Mouse (Mus musculus) heart, postnatal 0 days (tissue): ENCODE measurements at regions not wholly inside any gene's neighbourhood (a gene's known extent, or its start where the extent isn't known, plus 50 kb on each side); places are given as distances from the start of the nearest gene placed in this dataset.
A peak's percentile ranks its signal among the peaks of the same experiment; 100 is the strongest.

Experiments
- ATAC-seq: fragments of 200-750 bp; cut with Nextera tagmentation; 2 replicates; pipeline ENCODE4 v1.8.0; 2017; ENCODE audit warnings: low read depth, moderate number of reproducible peaks, moderate library complexity; ENCODE audit not compliant: insufficient read depth
- DNase-seq: peaks from one replicate; pipeline ENCODE4 v3.0.0-alpha.2; 2016; ENCODE audit warnings: low spot score
- H3K27ac ChIP-seq: fragments of 300-500 bp; sonication (generic); 2 replicates; pipeline ENCODE4 v1.5.1; 2014; ENCODE audit warnings: low read depth, mild to moderate bottlenecking
- H3K27me3 ChIP-seq: fragments of 300-500 bp; sonication (generic); 2 replicates; pipeline ENCODE4 v1.6.1; 2014; ENCODE audit warnings: low read length, mixed read lengths; ENCODE audit not compliant: control insufficient read depth, insufficient read depth
- H3K36me3 ChIP-seq: fragments of 300-500 bp; sonication (generic); replicated peaks from 2 replicates; pipeline ENCODE4 v1.6.1; 2014; ENCODE audit warnings: low read length, mixed read lengths; ENCODE audit not compliant: control insufficient read depth, insufficient read depth
- H3K4me1 ChIP-seq: fragments of 300-500 bp; sonication (generic); 2 replicates; pipeline ENCODE4 v1.6.1; 2014; ENCODE audit warnings: antibody characterized with exemption; ENCODE audit not compliant: control insufficient read depth, insufficient read depth
- H3K4me2 ChIP-seq: fragments of 300-500 bp; sonication (generic); 2 replicates; pipeline ENCODE4 v1.6.1; 2014; ENCODE audit warnings: low read depth, mild to moderate bottlenecking, low read length, moderate library complexity
- H3K4me3 ChIP-seq: fragments of 300-500 bp; sonication (generic); 2 replicates; pipeline ENCODE4 v1.5.1; 2014; ENCODE audit warnings: low read depth, low read length
- H3K9ac ChIP-seq: fragments of 300-500 bp; sonication (generic); replicated peaks from 2 replicates; pipeline ENCODE4 v1.6.1; 2014; ENCODE audit warnings: low read depth, low read length, mixed read lengths
- H3K9me3 ChIP-seq: fragments of 300-500 bp; sonication (generic); replicated peaks from 2 replicates; pipeline ENCODE4 v1.6.1; 2016; ENCODE audit warnings: low read length; ENCODE audit not compliant: control insufficient read depth
- CTCF ChIP-seq: IDR thresholded peaks from 2 replicates; pipeline ENCODE4 v1.5.1; 2016; ENCODE audit warnings: antibody characterized with exemption, control low read depth, low read depth
- EP300 ChIP-seq: IDR thresholded peaks from 2 replicates; pipeline ENCODE4 v1.6.1; 2016; ENCODE audit warnings: antibody characterized with exemption, low read depth
- WGBS: fragments of 180-500 bp; shearing (Covaris S2); extraction: QIAGEN DNeasy Blood & Tissue Kit; methylation state at CpG from one replicate; pipeline ENCODE4 v1.1.7; 2014; 5-methylcytosine and 5-hydroxymethylcytosine counted together

DNA sequence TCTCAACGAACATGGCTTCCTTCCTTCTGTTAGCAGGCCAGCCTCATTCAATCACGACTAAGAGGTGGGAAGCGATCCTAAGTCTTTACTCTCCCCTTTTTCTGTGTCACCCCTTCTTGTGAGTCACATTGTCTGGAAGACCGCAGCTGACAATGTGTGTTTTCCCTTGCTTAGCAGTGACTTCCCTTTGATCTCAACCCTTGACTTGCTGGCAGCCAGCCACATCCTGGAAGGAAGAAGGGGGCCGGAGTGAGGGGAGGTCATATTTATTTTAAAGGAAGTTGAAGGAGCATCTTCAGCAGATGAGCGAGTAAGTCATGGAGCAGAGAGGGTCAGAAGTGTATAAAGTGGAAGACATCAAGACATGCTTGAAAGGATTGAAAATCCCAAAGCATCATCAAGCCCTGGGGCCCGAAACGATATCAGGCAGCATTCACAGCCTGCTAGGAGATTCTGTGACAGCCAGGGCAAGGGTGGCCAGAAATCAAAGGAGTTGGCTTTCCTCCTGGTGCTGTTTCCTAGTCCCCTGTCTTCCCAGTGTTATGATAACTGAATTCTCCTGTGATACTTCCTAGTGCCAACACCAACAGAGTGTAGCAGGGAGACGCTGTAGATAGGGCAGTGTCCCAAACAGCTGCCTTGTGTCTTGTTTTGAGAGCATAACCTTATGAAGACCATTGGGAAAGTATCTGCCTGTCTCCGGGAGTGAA lies 245.9 kb downstream of the Ankrd16 start:
- TF ChIP-seq CTCF, result no peak
- TF ChIP-seq EP300, result 0 out of 2 replicates have a peak, but pooled peaks have one; percentile 42
- Histone ChIP-seq H3K27ac (peak overlapping the region; percentile 49), H3K9ac (no peak overlapping the region), H3K36me3 (no peaks in the 10 kb centered on the region), H3K4me3 (no peak overlapping the region), H3K4me2 (no peak overlapping the region), H3K27me3 (no peaks in the 10 kb centered on the region), H3K9me3 (no peaks in the 10 kb centered on the region), H3K4me1 (peaks cover 9% of the 10 kb centered on the region; the same call in 1 of the 2 replicates)
- DNase-seq (peak; percentile 55), ATAC-seq (peak; percentile 80)
- 29% methylated on average over 10 of the region's 10 CpGs for WGBS

DNA sequence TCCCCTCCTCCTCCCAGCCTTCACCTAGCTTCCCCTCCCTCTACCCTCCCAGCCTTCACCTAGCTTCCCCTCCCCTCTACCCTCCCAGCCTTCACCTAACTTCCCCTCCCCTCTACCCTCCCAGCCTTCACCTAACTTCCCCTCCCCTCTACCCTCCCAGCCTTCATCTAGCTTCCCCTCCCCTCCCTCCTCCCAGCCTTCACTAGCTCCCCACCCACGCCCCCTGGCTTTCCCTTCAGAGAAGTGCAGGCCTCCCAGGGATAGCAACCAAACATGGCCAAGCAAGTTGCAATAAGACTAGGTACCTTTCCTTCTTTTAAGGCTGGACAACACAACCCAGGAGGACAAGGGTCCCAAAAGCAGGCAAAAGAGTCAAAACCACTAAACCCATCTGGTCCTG lies 248.5 kb downstream of the Ankrd16 start:
- no peak for TF ChIP-seq EP300
- no peak for TF ChIP-seq CTCF
- WGBS, result 55% methylated on average over 1 of the region's 1 CpGs
- no peaks in the 10 kb centered on the region for H3K27me3 ChIP-seq
- no peaks in the 10 kb centered on the region for H3K9me3 ChIP-seq
- no peak for ATAC-seq
- H3K9ac ChIP-seq, result no peak overlapping the region
- H3K4me3 ChIP-seq, result no peak overlapping the region
- no peak overlapping the region for H3K27ac ChIP-seq
- no peak for DNase-seq
- H3K4me1 ChIP-seq, result peaks cover 3% of the 10 kb centered on the region; the same call in 1 of the 2 replicates
- no peaks in the 10 kb centered on the region for H3K36me3 ChIP-seq
- H3K4me2 ChIP-seq, result no peak overlapping the region

DNA sequence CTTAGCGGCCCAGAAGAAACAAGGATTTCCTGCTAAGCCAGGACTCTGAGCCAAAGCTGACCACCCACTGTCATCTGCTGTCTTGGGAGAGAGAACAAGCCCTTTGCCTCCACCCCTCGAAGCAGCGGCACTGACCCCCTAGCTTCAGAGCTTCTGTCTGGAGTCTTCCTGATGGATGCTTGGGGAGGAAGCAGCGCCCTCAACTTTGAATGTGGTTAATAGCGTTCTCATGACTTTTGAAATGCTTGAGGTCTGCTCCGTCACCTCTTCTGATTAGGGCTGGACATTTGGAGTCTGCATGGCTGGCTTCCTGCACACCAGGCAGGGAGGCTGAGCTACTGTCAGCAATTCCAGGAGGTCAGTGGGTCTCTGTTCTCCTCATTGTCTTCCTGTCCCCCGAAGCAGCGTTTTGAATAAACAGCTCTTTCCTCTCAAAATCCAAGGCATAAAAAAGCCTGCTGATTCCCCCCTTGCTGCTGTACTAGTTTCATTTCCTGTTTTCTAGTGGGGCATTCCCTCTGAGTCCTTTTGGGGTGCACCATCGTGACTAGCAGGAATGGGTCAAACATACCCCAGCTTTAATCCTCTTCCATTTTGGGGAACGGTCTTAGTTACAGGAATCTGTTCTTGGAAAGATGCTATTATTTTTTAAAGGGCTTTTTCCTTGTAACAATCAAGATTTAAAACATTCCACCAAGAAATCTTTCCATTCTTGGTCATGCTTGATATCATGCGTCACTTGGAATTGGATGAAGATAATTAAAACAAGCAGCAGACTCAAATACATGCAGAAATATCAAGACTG lies 256.0 kb downstream of the Ankrd16 start:
- no peak overlapping the region for H3K4me3 ChIP-seq
- 46% methylated on average over 11 of the region's 11 CpGs for WGBS

DNA sequence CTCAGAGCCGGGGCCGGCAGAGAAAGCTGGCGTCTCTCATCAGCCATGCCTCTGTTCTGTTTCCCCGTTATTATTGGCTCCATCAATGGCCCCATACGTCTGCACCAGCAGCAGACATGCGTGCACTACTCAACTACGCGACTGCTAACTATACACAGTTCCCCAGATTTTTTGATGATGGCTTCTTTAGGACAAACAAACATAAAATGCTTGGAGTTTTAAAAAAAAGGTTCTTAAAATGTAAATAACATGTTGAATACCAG lies 256.6 kb downstream of the Ankrd16 start:
- Histone ChIP-seq H3K9ac (no peak overlapping the region), H3K36me3 (no peaks in the 10 kb centered on the region), H3K27me3 (no peaks in the 10 kb centered on the region), H3K9me3 (no peaks in the 10 kb centered on the region), H3K4me1 (no peaks in the 10 kb centered on the region), H3K4me2 (no peak overlapping the region), H3K27ac (peak overlapping the region; percentile 80; the same call in 1 of the 2 replicates), H3K4me3 (no peak overlapping the region)
- DNase-seq (no peak), ATAC-seq (no peak)
- TF ChIP-seq CTCF (no peak), EP300 (no peak)
- 66% methylated on average over 8 of the region's 8 CpGs for WGBS

More for the DNA sequence above, 256.0 kb downstream of the Ankrd16 start:
- DNase-seq (peak; percentile 38), ATAC-seq (peak; percentile 77)
- TF ChIP-seq CTCF (no peak), EP300 (no peak)
- Histone ChIP-seq H3K9ac (no peak overlapping the region), H3K4me1 (no peaks in the 10 kb centered on the region), H3K9me3 (no peaks in the 10 kb centered on the region), H3K27ac (peak overlapping the region; percentile 80), H3K27me3 (no peaks in the 10 kb centered on the region), H3K36me3 (no peaks in the 10 kb centered on the region), H3K4me2 (peak overlapping the region; percentile 37)

DNA sequence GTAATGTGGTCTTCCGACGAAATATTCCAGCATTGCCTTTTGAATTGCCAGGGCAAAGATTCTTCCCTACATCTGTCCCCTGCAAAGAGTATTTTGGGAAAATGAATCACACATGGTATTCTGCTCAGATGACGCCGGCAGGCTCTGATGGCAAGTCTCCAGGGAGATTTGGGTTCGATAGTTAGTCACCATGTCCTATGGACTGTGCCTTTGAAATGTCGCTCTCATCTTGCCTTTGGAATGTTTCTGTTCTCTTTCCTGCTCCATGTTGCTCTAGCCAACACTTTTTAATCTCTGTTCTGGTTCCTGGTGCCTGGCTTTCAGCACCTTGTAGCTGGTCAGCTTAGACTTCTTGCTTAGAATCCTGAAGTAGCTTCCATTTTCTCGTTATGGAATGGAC lies 252.3 kb downstream of the Itga8 start:
- no peaks in the 10 kb centered on the region for H3K27me3 ChIP-seq
- 35% methylated on average over 7 of the region's 7 CpGs for WGBS
- no peaks in the 10 kb centered on the region for H3K9me3 ChIP-seq
- no peak for DNase-seq
- H3K9ac ChIP-seq, result no peak overlapping the region
- H3K4me3 ChIP-seq, result no peak overlapping the region
- H3K36me3 ChIP-seq, result no peaks in the 10 kb centered on the region
- H3K27ac ChIP-seq, result 0 out of 2 replicates have a peak overlapping the region, but pooled peaks have one; percentile 22
- H3K4me2 ChIP-seq, result 0 out of 2 replicates have a peak overlapping the region, but pooled peaks have one; percentile 18
- peaks cover 6% of the 10 kb centered on the region for H3K4me1 ChIP-seq
- 0 out of 2 replicates have a peak, but pooled peaks have one; percentile 24 for ATAC-seq
- TF ChIP-seq CTCF (no peak), EP300 (no peak)
